Mouse (Mus musculus) kidney, adult 9 months (tissue): Measurements from ENCODE around the gene Il1f8.

Source experiments
- DNase-seq: peaks from one replicate; pipeline ENCODE4 v3.0.0; 2022

The Il1f8 gene

DNA sequence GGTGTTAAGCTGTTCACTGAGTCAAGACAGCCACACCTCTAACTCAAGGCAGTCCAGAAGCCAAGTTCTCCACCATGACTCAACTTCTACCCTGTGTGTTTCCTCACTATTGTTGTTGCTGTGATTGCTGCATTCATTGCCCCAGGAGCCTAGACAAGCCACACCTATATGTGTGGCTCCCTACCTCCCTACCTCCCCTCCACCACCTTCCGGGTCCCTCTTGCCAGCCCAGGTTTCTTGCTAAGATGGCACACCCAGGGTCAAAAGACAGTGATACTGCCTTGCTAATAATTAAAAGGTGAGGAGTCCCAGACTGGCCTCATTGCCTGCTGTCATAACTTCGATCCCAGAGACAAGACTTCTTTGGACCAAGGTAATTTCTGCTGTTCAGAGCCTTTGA, at the start of gene Il1f8:
Gene Il1f8 (plus strand): TSS at position 301 of the 400 bp plus-strand sequence.
- no peak for DNase-seq

DNA sequence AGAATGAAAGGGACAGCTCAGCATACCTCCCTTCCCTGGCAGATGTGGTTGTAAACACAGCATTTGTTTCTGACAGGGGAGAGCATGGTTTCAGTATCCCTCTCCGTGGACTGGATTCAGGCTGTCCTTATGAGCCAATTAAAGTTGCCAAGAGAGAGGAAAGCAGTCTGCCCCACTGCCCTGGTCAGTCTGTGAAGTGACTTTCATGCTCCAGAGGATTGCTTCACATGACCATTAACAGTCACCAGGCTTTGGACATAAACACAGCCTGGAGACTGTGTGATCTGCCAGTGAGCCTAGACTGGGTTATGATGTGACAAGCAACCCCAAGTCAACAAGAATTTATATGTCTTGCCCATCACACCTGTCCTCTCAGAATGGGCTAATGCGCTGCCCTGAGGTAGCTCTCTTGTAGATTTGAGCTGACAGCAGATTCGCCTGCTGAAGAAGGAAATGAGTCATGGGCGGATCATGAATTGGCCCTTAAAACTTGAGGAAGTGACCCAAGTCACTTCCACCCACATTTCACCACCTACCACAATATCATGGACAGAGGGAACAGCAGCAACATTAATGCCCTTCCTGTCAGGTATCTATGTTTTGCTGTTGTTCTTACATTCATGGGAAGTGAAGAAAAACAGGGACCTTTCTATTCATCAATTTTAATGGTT, 49.2 kb upstream of the Il1f8 start:
- DNase-seq, result peak; percentile 40

DNA sequence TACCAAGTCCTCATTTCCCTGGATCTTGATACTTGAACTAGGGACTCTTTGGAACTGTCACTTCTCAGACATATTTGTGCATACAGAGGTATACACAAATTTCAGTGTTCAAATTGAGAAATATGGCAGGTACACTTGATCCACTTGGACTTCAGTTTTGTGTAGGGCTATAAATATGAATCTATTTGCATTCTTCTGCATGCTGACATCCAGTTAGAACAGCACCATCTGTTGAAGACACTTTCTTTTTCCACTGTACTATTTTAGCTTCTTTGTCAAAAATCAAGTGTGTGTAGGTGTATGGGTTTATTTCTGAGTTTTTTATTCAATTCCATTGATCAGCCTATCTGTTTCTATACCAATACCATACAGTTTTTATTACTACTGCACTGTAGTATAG, 43.9 kb upstream of the Il1f8 start:
- no peak for DNase-seq

DNA sequence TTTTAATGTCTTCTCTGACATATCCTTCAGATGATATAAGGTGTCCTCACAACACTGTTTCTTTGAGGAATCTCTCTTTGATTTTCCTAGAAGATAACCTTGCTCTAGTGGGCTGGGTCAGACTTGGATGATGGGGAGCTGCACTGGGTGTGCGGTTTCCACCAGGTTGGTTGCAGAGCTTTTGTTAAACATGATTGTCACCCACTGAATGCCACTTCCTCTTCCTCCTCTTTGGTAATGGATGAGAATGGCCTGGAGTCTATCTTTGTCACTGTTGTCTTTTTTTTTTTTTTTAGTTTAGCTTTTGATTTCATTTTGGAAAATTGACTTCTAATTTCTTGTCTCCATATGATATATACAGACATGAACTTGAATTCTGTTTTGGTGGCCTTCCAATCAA, 18.6 kb upstream of the Il1f8 start:
- DNase-seq, result no peak

DNA sequence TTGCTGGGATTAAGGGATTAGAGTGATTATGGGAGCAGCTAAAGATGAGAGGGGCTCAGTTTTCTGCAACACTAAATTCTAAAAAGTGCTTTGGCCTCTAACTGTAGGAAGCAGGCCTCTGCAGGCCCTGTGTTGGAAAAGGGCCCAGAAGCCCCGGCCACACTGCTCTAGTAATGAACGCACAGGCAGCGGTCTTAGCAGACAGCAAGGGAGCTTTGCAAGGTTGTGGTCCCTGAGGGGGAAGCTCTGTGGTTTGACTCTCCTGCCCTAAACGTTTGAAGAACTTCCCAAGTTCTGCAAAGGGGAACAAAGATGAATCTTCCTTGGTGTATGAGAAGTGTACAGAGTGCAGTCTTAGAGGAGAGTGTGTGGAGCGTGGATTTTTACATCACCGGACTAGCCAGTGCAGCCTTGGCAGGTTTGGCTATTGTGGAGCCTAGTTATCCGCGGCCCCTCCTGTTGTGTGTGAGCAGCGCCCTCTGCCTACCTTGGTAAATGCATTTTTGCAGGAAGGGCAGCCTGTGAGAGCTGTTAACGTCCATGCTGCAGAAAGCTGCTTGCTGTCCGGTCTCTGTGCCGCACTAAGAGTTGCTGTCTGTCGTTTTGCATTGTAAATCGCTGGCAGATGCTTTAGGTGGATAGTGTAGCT, 28.8 kb downstream of the Il1f8 start:
- DNase-seq, result peak; percentile 77

DNA sequence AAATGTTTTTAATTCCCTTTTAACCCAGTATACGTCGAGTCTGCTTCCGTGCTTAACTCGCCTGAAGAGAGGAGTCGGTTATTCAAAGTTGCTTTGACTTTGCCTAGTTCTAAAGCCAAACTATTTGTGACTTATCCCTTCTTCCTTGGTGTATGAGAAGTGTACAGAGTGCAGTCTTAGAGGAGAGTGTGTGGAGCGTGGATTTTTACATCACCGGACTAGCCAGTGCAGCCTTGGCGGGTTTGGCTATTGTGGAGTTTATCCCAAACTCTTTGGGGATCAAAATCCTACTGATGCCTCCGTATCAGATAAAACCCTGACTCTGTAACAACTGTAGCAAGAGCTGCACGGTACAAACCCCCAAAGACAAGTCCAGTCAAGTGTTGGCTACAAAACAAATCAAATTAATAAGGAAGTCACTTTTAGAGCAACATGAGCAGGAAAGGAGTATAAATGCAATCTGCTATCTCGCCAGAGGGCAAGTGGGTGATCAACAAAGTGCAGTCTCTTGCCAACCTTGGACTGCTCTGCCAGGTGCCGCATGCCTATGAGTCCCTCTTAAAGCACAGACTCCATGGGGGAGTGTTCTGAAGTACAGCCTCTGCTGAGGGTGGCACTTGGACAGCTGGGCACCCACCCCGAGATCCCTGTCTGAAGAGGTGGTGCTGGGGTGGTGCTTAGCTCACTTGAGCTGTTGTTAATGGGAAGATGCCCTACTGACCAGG, 29.6 kb downstream of the Il1f8 start:
- peak; percentile 48 for DNase-seq

DNA sequence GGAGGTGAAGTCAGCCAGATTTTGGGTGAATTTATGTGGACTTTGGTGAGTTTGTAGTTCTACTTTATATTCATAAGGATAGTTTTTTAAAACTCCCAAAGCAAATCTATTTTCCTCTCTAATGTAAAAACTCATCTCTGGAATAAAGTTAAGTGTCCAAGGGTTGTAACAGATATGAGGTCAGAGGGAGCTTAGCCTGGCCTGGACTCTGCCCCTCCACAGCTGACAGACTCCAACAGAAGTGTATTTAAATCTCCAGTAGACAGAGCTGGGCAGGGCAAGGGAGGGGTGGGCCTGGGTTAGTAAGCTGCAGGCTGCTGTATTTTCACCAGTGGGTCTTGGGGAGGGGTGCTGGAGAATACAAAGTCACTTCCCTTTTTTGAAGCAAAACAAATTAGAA, 31.1 kb downstream of the Il1f8 start:
- peak; percentile 34 for DNase-seq

DNA sequence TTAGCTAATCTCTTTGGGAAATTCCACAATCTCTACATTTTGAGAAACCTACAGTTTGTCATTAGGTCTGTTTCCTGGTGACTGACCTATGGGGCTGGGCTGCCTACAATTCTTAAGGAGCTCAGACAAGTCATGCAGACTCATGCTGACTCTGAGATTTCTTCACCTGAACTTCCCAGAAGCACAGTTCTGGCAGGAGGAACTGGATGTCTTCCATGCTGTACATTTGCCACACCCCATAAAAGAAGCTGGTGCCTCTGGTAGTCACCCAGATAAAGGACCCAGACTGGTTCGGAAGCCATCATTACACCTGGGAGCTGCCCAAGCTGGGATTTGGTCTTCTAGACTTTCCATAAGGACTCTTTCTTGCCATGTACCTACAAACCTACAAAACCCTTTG, 33.2 kb downstream of the Il1f8 start, which contains the start of gene Il1f9:
Gene Il1f9 (plus strand): TSS at position 301 of the 400 bp plus-strand sequence.
- no peak for DNase-seq

DNA sequence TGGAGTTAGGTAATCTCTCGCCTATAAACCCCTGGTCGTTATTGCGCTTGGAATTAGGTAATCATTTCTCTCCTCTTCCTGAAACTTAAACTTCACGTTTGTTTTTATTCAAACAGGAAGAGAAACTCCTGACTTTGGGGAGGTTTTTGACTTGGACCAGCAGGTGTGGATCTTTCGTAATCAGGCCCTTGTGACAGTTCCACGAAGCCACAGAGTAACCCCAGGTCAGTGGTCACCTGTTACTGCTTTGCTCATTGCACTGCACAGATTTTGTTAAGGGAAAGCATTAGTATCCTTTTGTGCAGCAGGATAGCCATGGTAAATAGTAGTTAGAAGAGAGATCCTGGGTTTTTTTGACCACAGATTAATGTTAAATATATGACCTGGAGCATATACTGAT, 34.6 kb downstream of the Il1f8 start:
- DNase-seq, result no peak

DNA sequence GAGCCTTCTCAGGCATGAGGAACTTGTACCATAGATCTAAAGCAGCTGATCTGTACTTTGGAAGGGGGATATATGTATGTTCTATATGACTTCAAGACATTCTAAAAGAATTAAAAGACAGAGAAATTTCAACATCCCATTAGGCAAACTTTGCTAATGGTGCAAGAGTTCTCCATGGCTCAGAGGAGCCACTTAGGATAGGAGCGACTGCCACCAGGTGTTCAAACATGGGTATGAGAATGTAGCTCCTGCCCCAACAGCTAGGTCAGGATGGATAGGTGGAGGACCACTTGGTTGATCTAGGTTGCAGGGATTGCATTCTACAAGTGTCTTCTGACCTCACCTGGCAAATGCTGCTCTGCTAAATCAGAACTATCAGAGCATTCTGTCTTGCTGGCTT, 35.2 kb downstream of the Il1f8 start:
- DNase-seq, result no peak
